Mouse (Mus musculus): ENCODE measurements around the gene Mapk8ip3. TPM values are rescaled to one million over a fixed set of nuclear protein-coding genes. Genes with fewer than 3 reads are reported as not detected.
A peak's percentile ranks its signal among the peaks of the same experiment; 100 is the strongest.
"Not testable (repeated sequence)": the region's sequence is repeated elsewhere in the genome, so short reads cannot be mapped to it uniquely, and the experiment has no call there.

The Mapk8ip3 gene
- 36.2 and 37.3 TPM in 2 replicates for polyA plus RNA-seq (2016; fragmentation: Nextera tagmentation; extraction: Ambion mirVana)

- Histone ChIP-seq H3K27me3 (ENCODE audit: poor library complexity, severe bottlenecking) (no peaks in the 10 kb centered on the region), H3K9me3 (no peaks in the 10 kb centered on the region), H3K27ac (peak within 1 kb of the TSS; percentile 90), H3K4me1 (peaks cover 21% of the 10 kb centered on the region), H3K4me3 (peak within 1 kb of the TSS; percentile 96), H3K36me3 (replicated peaks) (peaks cover 32% of the 10 kb centered on the region)
- under 1% methylated on average over 78 of the region's 78 CpGs for WGBS
- DNase-seq (ENCODE audit: extremely low spot score, low spot score), result peak; percentile 94
Observed at GRCm38 (mm10) chr17:24936259-24937237, at the start of gene Mapk8ip3. Gene Mapk8ip3, minus strand, starts transcription at chr17:24936977.

- H3K36me3 ChIP-seq (replicated peaks), result peaks cover 76% of the 10 kb centered on the region
- no peak for DNase-seq (ENCODE audit: extremely low spot score, low spot score)
- no peaks in the 10 kb centered on the region for H3K9me3 ChIP-seq
- H3K4me1 ChIP-seq, result peaks cover 25% of the 10 kb centered on the region
- WGBS, result 19% methylated on average over 21 of the region's 21 CpGs
- H3K27me3 ChIP-seq (ENCODE audit: poor library complexity, severe bottlenecking), result no peaks in the 10 kb centered on the region
- peak overlapping the region; percentile 99 for H3K27ac ChIP-seq
- H3K4me3 ChIP-seq, result peak overlapping the region; percentile 92
Observed at GRCm38 (mm10) chr17:24960852-24961715, 24.3 kb upstream of the Mapk8ip3 start.

- Histone ChIP-seq H3K27ac (peak within 1 kb of the TSS; percentile 99), H3K4me1 (peaks cover 25% of the 10 kb centered on the region), H3K4me3 (peak within 1 kb of the TSS; percentile 92), H3K9me3 (no peaks in the 10 kb centered on the region), H3K36me3 (replicated peaks) (peaks cover 76% of the 10 kb centered on the region), H3K27me3 (ENCODE audit: poor library complexity, severe bottlenecking) (no peaks in the 10 kb centered on the region)
- WGBS, result under 1% methylated on average over 59 of the region's 59 CpGs
- DNase-seq (ENCODE audit: extremely low spot score, low spot score), result peak; percentile 98
Observed at GRCm38 (mm10) chr17:24960135-24960851, 23.5 kb upstream of the Mapk8ip3 start, which contains the start of gene Jpt2. Gene Jpt2, minus strand, starts transcription at chr17:24960689.

- Histone ChIP-seq H3K36me3 (replicated peaks) (peaks cover 76% of the 10 kb centered on the region), H3K4me3 (peak overlapping the region; percentile 92), H3K9me3 (no peaks in the 10 kb centered on the region), H3K4me1 (peaks cover 25% of the 10 kb centered on the region), H3K27ac (peak overlapping the region; percentile 99), H3K27me3 (ENCODE audit: poor library complexity, severe bottlenecking) (no peaks in the 10 kb centered on the region)
- 48% methylated on average over 8 of the region's 8 CpGs for WGBS
- no peak for DNase-seq (ENCODE audit: extremely low spot score, low spot score)
Observed at GRCm38 (mm10) chr17:24959371-24959770, 22.6 kb upstream of the Mapk8ip3 start.

GRCm38 (mm10) chr17:24953291-24953690 is 16.5 kb upstream of the Mapk8ip3 start:
- no peak for DNase-seq (ENCODE audit: extremely low spot score, low spot score)
- Histone ChIP-seq H3K9me3 (no peaks in the 10 kb centered on the region), H3K27me3 (ENCODE audit: poor library complexity, severe bottlenecking) (no peaks in the 10 kb centered on the region), H3K4me3 (no peak overlapping the region), H3K4me1 (peaks cover 2% of the 10 kb centered on the region), H3K27ac (no peak overlapping the region), H3K36me3 (replicated peaks) (peaks cover 98% of the 10 kb centered on the region)
- WGBS, result 93% methylated on average over 2 of the region's 2 CpGs

- Histone ChIP-seq H3K4me3 (no peak overlapping the region), H3K9me3 (no peaks in the 10 kb centered on the region), H3K36me3 (replicated peaks) (peaks cover 99% of the 10 kb centered on the region), H3K27me3 (ENCODE audit: poor library complexity, severe bottlenecking) (no peaks in the 10 kb centered on the region), H3K27ac (no peak overlapping the region), H3K4me1 (no peaks in the 10 kb centered on the region)
- DNase-seq (ENCODE audit: extremely low spot score, low spot score), result no peak
- 91% methylated on average over 2 of the region's 2 CpGs for WGBS
Observed at GRCm38 (mm10) chr17:24950671-24951070, 13.9 kb upstream of the Mapk8ip3 start.

- H3K27me3 ChIP-seq (ENCODE audit: poor library complexity, severe bottlenecking), result no peaks in the 10 kb centered on the region
- peaks cover 100% of the 10 kb centered on the region for H3K36me3 ChIP-seq (replicated peaks)
- H3K27ac ChIP-seq, result no peak overlapping the region
- no peaks in the 10 kb centered on the region for H3K9me3 ChIP-seq
- H3K4me1 ChIP-seq, result no peaks in the 10 kb centered on the region
- 95% methylated on average over 5 of the region's 5 CpGs for WGBS
- no peak overlapping the region for H3K4me3 ChIP-seq
- DNase-seq (ENCODE audit: extremely low spot score, low spot score), result no peak
Observed at GRCm38 (mm10) chr17:24948204-24948603, 11.4 kb upstream of the Mapk8ip3 start.

GRCm38 (mm10) chr17:24943589-24943988 is 6.8 kb upstream of the Mapk8ip3 start:
- not testable (repeated sequence) for H3K27ac ChIP-seq; H3K9me3 ChIP-seq; H3K4me1 ChIP-seq; H3K27me3 ChIP-seq (ENCODE audit: poor library complexity, severe bottlenecking); H3K4me3 ChIP-seq; DNase-seq (ENCODE audit: extremely low spot score, low spot score)
- H3K36me3 ChIP-seq (replicated peaks), result peaks cover 84% of the 10 kb centered on the region
- 78% methylated on average over 1 of the region's 1 CpGs for WGBS

- WGBS, result 91% methylated on average over 7 of the region's 7 CpGs
Observed at GRCm38 (mm10) chr17:24943036-24943435, 6.3 kb upstream of the Mapk8ip3 start.

GRCm38 (mm10) chr17:24942453-24942852 is 5.7 kb upstream of the Mapk8ip3 start:
- peaks cover 72% of the 10 kb centered on the region for H3K36me3 ChIP-seq (replicated peaks)
- not testable (repeated sequence) for H3K27me3 ChIP-seq (ENCODE audit: poor library complexity, severe bottlenecking); H3K4me3 ChIP-seq; DNase-seq (ENCODE audit: extremely low spot score, low spot score); H3K9me3 ChIP-seq; H3K4me1 ChIP-seq; H3K27ac ChIP-seq
- WGBS, result 38% methylated on average over 2 of the region's 2 CpGs

More at GRCm38 (mm10) chr17:24943036-24943435, 6.3 kb upstream of the Mapk8ip3 start:
- Histone ChIP-seq H3K4me3 (no peak overlapping the region), H3K36me3 (replicated peaks) (peaks cover 78% of the 10 kb centered on the region), H3K27ac (no peak overlapping the region), H3K9me3 (no peaks in the 10 kb centered on the region), H3K27me3 (ENCODE audit: poor library complexity, severe bottlenecking) (no peaks in the 10 kb centered on the region), H3K4me1 (no peaks in the 10 kb centered on the region)
- no peak for DNase-seq (ENCODE audit: extremely low spot score, low spot score)

- WGBS, result 43% methylated on average over 6 of the region's 6 CpGs
- Histone ChIP-seq H3K27ac (peak overlapping the region; percentile 90), H3K27me3 (ENCODE audit: poor library complexity, severe bottlenecking) (no peaks in the 10 kb centered on the region), H3K4me3 (peak overlapping the region; percentile 96), H3K9me3 (no peaks in the 10 kb centered on the region), H3K36me3 (replicated peaks) (peaks cover 34% of the 10 kb centered on the region), H3K4me1 (peaks cover 21% of the 10 kb centered on the region)
- DNase-seq (ENCODE audit: extremely low spot score, low spot score), result no peak
Observed at GRCm38 (mm10) chr17:24937266-24937665, 489 bp upstream of the Mapk8ip3 start.

- no peak overlapping the region for H3K27ac ChIP-seq
Observed at GRCm38 (mm10) chr17:24935666-24936065, 1.1 kb downstream of the Mapk8ip3 start.

More at GRCm38 (mm10) chr17:24935666-24936065, 1.1 kb downstream of the Mapk8ip3 start:
- no peaks in the 10 kb centered on the region for H3K27me3 ChIP-seq (ENCODE audit: poor library complexity, severe bottlenecking)
- H3K9me3 ChIP-seq, result no peaks in the 10 kb centered on the region
- peaks cover 31% of the 10 kb centered on the region for H3K36me3 ChIP-seq (replicated peaks)
- no peak for DNase-seq (ENCODE audit: extremely low spot score, low spot score)
- peak overlapping the region; percentile 96 for H3K4me3 ChIP-seq
- H3K4me1 ChIP-seq, result peaks cover 21% of the 10 kb centered on the region

Measured in forebrain, embryonic 10.5 days (tissue).